ENCODE assay signal across 23 mouse cellular contexts in genomic region chr7:66010518-66010917, GRCm38 (mm10). TPM values are rescaled to one million over a fixed set of nuclear protein-coding genes. Genes with fewer than 3 reads are reported as not detected.
"Had no signal": no experiment of that assay in that cellular context is flagged by ENCODE, and none has a peak within 500 bp of the region (broad histone marks: within the 10 kb centered on the region; RNA-seq: fewer than 3 reads in every experiment).

No protein-coding gene starts in this region.

- H3K36me3 ChIP-seq: liver, embryonic 13.5 days; liver, embryonic 15.5 days; midbrain, embryonic 13.5 days; midbrain, embryonic 15.5 days; neural tube, embryonic 12.5 days; stomach, embryonic 15.5 days had no signal

- H3K4me1 ChIP-seq: liver, embryonic 13.5 days; liver, embryonic 15.5 days; megakaryocyte, embryonic 14.5 days; neural tube, embryonic 12.5 days; stomach, embryonic 15.5 days had no signal

- H3K4me2 ChIP-seq: liver, embryonic 11.5 days; liver, embryonic 13.5 days; liver, embryonic 15.5 days; midbrain, embryonic 11.5 days; midbrain, embryonic 13.5 days; midbrain, embryonic 15.5 days; neural tube, embryonic 12.5 days; stomach, embryonic 15.5 days had no signal

- H3K4me3 ChIP-seq: liver, embryonic 13.5 days; liver, embryonic 15.5 days; megakaryocyte, embryonic 14.5 days; midbrain, embryonic 13.5 days; midbrain, embryonic 15.5 days; neural tube, embryonic 12.5 days; stomach, embryonic 15.5 days had no signal

- ATAC-seq: liver, postnatal 0 days; midbrain, embryonic 13.5 days; midbrain, embryonic 15.5 days had no signal

- DNase-seq: liver, embryonic 13.5 days; liver, postnatal 0 days; lung, adult 2 months; lung, postnatal 14 days; right cerebral cortex, postnatal 14 days; thymus, adult 2 months; thymus, postnatal 25 days; thymus, postnatal 4 days had no signal

- H3K27me3 ChIP-seq: liver, embryonic 13.5 days; liver, embryonic 15.5 days; midbrain, embryonic 13.5 days; midbrain, embryonic 15.5 days; neural tube, embryonic 12.5 days; stomach, embryonic 15.5 days had no signal

- H3K9me3 ChIP-seq: liver, embryonic 13.5 days; liver, embryonic 15.5 days; megakaryocyte, embryonic 14.5 days; midbrain, embryonic 13.5 days; midbrain, embryonic 15.5 days; neural tube, embryonic 12.5 days; stomach, embryonic 15.5 days had no signal

- H3K9ac ChIP-seq: liver, embryonic 13.5 days; liver, embryonic 15.5 days; liver, postnatal 0 days; midbrain, embryonic 13.5 days; midbrain, embryonic 15.5 days; neural tube, embryonic 12.5 days; stomach, embryonic 15.5 days had no signal

- H3K27ac ChIP-seq: liver, embryonic 13.5 days; liver, embryonic 15.5 days; macrophage; midbrain, embryonic 13.5 days; midbrain, embryonic 15.5 days; neural tube, embryonic 12.5 days; stomach, embryonic 15.5 days; stomach, postnatal 0 days had no signal

RNA-seq across cellular contexts. Expression of gene Gm45213, which starts 32.9 kb away (rescaled TPM):
- polyA plus RNA-seq: liver, embryonic 11.5 days; liver, embryonic 13.5 days; liver, embryonic 15.5 days; liver, postnatal 0 days; lung, adult 2 months; macrophage; midbrain, embryonic 11.5 days; midbrain, embryonic 13.5 days; midbrain, embryonic 15.5 days; midbrain, postnatal 0 days; neural tube, embryonic 12.5 days; neural tube, embryonic 14.5 days; spleen, adult 2 months; stomach, embryonic 15.5 days; stomach, postnatal 0 days; testis, adult 2 months; thymus, adult 2 months; urinary bladder, adult 2 months had no signal
